Mouse (Mus musculus) limb, embryonic 15.5 days (tissue): ENCODE data around the gene Itprip. TPM values are rescaled to one million over a fixed set of nuclear protein-coding genes. Genes with fewer than 3 reads are reported as not detected.
A peak's percentile ranks its signal among the peaks of the same experiment; 100 is the strongest.
"Not testable (repeated sequence)": the region's sequence is repeated elsewhere in the genome, so short reads cannot be mapped to it uniquely, and the experiment has no call there.

Source experiments
- ATAC-seq: fragments of 200-750 bp; cut with Nextera tagmentation; 2 replicates; pipeline ENCODE4 v1.8.0; 2017; ENCODE audit warnings: low read depth, moderate TSS enrichment; ENCODE audit not compliant: insufficient number of reproducible peaks, low FRiP score, low TSS enrichment
- H3K27ac ChIP-seq: fragments of 300-500 bp; sonication (generic); 2 replicates; pipeline ENCODE4 v1.5.1; 2015; ENCODE audit warnings: moderate library complexity, mild to moderate bottlenecking, inconsistent platforms
- H3K27me3 ChIP-seq: fragments of 300-500 bp; sonication (generic); 2 replicates; pipeline ENCODE4 v1.6.1; 2015; ENCODE audit warnings: inconsistent platforms
- H3K36me3 ChIP-seq: fragments of 300-500 bp; sonication (generic); 2 replicates; pipeline ENCODE4 v1.6.1; 2015; ENCODE audit warnings: inconsistent platforms
- H3K4me1 ChIP-seq: fragments of 300-500 bp; sonication (generic); 2 replicates; pipeline ENCODE4 v1.6.1; 2015; ENCODE audit warnings: inconsistent platforms
- H3K4me2 ChIP-seq: fragments of 300-500 bp; sonication (generic); 2 replicates; pipeline ENCODE4 v1.6.1; 2015; ENCODE audit warnings: mild to moderate bottlenecking, inconsistent platforms
- H3K4me3 ChIP-seq: fragments of 300-500 bp; sonication (generic); 2 replicates; pipeline ENCODE4 v1.5.1; 2015; ENCODE audit warnings: mild to moderate bottlenecking, inconsistent platforms
- H3K9ac ChIP-seq: fragments of 300-500 bp; sonication (generic); 2 replicates; pipeline ENCODE4 v1.6.1; 2015; ENCODE audit warnings: inconsistent platforms
- H3K9me3 ChIP-seq: fragments of 300-500 bp; sonication (generic); 2 replicates; pipeline ENCODE4 v1.6.1; 2016; ENCODE audit warnings: inconsistent platforms
- WGBS: fragments of 180-500 bp; shearing (Covaris S2); methylation state at CpG from one replicate; pipeline ENCODE4 v1.1.7; 2015; 5-methylcytosine and 5-hydroxymethylcytosine counted together
- microRNA-seq: library from miRNA; unstranded; fragments of <30 nt; microRNA quantifications from one replicate; pipeline ENCODE4, GENCODE M21; 2016
- polyA plus RNA-seq: library from polyadenylated mRNA; unstranded; fragments of >200 nt; fragmentation: Nextera tagmentation; extraction: Ambion mirVana; gene quantifications from 2 replicates; pipeline ENCODE4 v1.2.1, GENCODE M21; 2015

Gene Itprip
- polyA plus RNA-seq, 1 experiment from 2014 or later, result 23.0 TPM

GRCm38 (mm10) chr19:47862581-47862980 lies 56.5 kb downstream of the Itprip start:
- H3K4me2 ChIP-seq, result no peak overlapping the region
- WGBS, result 94% methylated on average over 3 of the region's 3 CpGs
- H3K4me1 ChIP-seq, result peaks cover 2% of the 10 kb centered on the region; the same call in 1 of the 2 replicates
- H3K27ac ChIP-seq, result no peak overlapping the region
- ATAC-seq, result no peak
- no peak overlapping the region for H3K9ac ChIP-seq
- H3K9me3 ChIP-seq, result no peaks in the 10 kb centered on the region
- no peak overlapping the region for H3K4me3 ChIP-seq
- H3K36me3 ChIP-seq, result peaks cover 38% of the 10 kb centered on the region
- H3K27me3 ChIP-seq, result no peaks in the 10 kb centered on the region

GRCm38 (mm10) chr19:47859180-47859579 lies 59.9 kb downstream of the Itprip start:
- no peaks in the 10 kb centered on the region for H3K27me3 ChIP-seq
- peaks cover 9% of the 10 kb centered on the region for H3K4me1 ChIP-seq
- H3K9ac ChIP-seq, result no peak overlapping the region
- no peak overlapping the region for H3K4me2 ChIP-seq
- H3K4me3 ChIP-seq, result no peak overlapping the region
- H3K36me3 ChIP-seq, result peaks cover 33% of the 10 kb centered on the region
- no peaks in the 10 kb centered on the region for H3K9me3 ChIP-seq
- no peak for ATAC-seq
- no peak overlapping the region for H3K27ac ChIP-seq
- 93% methylated on average over 8 of the region's 8 CpGs for WGBS

GRCm38 (mm10) chr19:47857957-47858942 lies 60.8 kb downstream of the Itprip start:
- no peak for ATAC-seq
- no peaks in the 10 kb centered on the region for H3K27me3 ChIP-seq
- 83% methylated on average over 18 of the region's 18 CpGs for WGBS
- H3K4me1 ChIP-seq, result peaks cover 16% of the 10 kb centered on the region
- no peak overlapping the region for H3K4me2 ChIP-seq
- H3K9me3 ChIP-seq, result no peaks in the 10 kb centered on the region
- H3K36me3 ChIP-seq, result peaks cover 30% of the 10 kb centered on the region
- H3K9ac ChIP-seq, result no peak overlapping the region
- H3K27ac ChIP-seq, result no peak overlapping the region
- no peak overlapping the region for H3K4me3 ChIP-seq

GRCm38 (mm10) chr19:47854796-47855783 lies 64.0 kb downstream of the Itprip start, which contains the start of gene Gsto1:
TSS of gene Gsto1 (plus strand) at chr19:47854970.
- no peaks in the 10 kb centered on the region for H3K9me3 ChIP-seq
- ATAC-seq, result peak; percentile 93
- under 1% methylated on average over 60 of the region's 60 CpGs for WGBS
- H3K4me3 ChIP-seq, result peak within 1 kb of the TSS; percentile 69
- peaks cover 16% of the 10 kb centered on the region for H3K4me1 ChIP-seq
- peak within 1 kb of the TSS; percentile 93 for H3K27ac ChIP-seq
- peaks cover 16% of the 10 kb centered on the region for H3K36me3 ChIP-seq
- peak within 1 kb of the TSS; percentile 91 for H3K4me2 ChIP-seq
- H3K27me3 ChIP-seq, result no peaks in the 10 kb centered on the region
- peak within 1 kb of the TSS; percentile 63 for H3K9ac ChIP-seq

- Histone ChIP-seq H3K9ac (peak overlapping the region; percentile 20; the same call in 1 of the 2 replicates), H3K4me3 (peak overlapping the region; percentile 69), H3K4me1 (peaks cover 16% of the 10 kb centered on the region), H3K4me2 (peak overlapping the region; percentile 91), H3K9me3 (no peaks in the 10 kb centered on the region), H3K27ac (peak overlapping the region; percentile 93), H3K27me3 (no peaks in the 10 kb centered on the region), H3K36me3 (peaks cover 10% of the 10 kb centered on the region)
- ATAC-seq, result peak; percentile 84
- 4% methylated on average over 13 of the region's 13 CpGs for WGBS
These were observed 64.9 kb downstream of the Itprip start for GRCm38 (mm10) chr19:47853951-47854795.

GRCm38 (mm10) chr19:47853053-47853452 lies 66.0 kb downstream of the Itprip start:
- 80% methylated on average over 3 of the region's 3 CpGs for WGBS
- Histone ChIP-seq H3K4me3 (no peak overlapping the region), H3K27me3 (no peaks in the 10 kb centered on the region), H3K27ac (no peak overlapping the region), H3K9me3 (no peaks in the 10 kb centered on the region), H3K4me2 (no peak overlapping the region), H3K36me3 (no peaks in the 10 kb centered on the region; the same call in 1 of the 2 replicates), H3K4me1 (peaks cover 16% of the 10 kb centered on the region), H3K9ac (no peak overlapping the region)
- no peak for ATAC-seq

GRCm38 (mm10) chr19:47852131-47852530 lies 67.0 kb downstream of the Itprip start:
- not testable (repeated sequence) for H3K9ac ChIP-seq, H3K4me3 ChIP-seq, H3K27ac ChIP-seq, H3K27me3 ChIP-seq, H3K9me3 ChIP-seq, H3K4me2 ChIP-seq, ATAC-seq, H3K36me3 ChIP-seq
- peaks cover 16% of the 10 kb centered on the region for H3K4me1 ChIP-seq
- WGBS, result 76% methylated on average over 3 of the region's 3 CpGs

- H3K4me1 ChIP-seq, result peaks cover 12% of the 10 kb centered on the region
- 92% methylated on average over 3 of the region's 3 CpGs for WGBS
These were observed 69.4 kb downstream of the Itprip start for GRCm38 (mm10) chr19:47849735-47850134.

More at GRCm38 (mm10) chr19:47849735-47850134, 69.4 kb downstream of the Itprip start:
- H3K36me3 ChIP-seq, result no peaks in the 10 kb centered on the region
- H3K9me3 ChIP-seq, result no peaks in the 10 kb centered on the region
- H3K4me2 ChIP-seq, result no peak overlapping the region
- H3K9ac ChIP-seq, result no peak overlapping the region
- H3K4me3 ChIP-seq, result no peak overlapping the region
- no peak for ATAC-seq
- H3K27me3 ChIP-seq, result no peaks in the 10 kb centered on the region
- no peak overlapping the region for H3K27ac ChIP-seq

Small RNA genes within 50 kb of the gene (microRNA-seq; reads per million reads assigned to microRNA genes)
- not detected for gene Gm22240

Other genes starting within 250 kb of the Itprip start
- 30.8 and 32.9 TPM in 2 replicates for gene Col17a1, start 227.2 kb downstream of the Itprip start, polyA plus RNA-seq
- gene Sfr1, start 187.6 kb downstream of the Itprip start, polyA plus RNA-seq, result 272 and 284 TPM in 2 replicates
- gene Gsto1, start 64.3 kb downstream of the Itprip start, polyA plus RNA-seq, result 227 and 249 TPM in 2 replicates
- gene Gsto2, start 53.8 kb downstream of the Itprip start, polyA plus RNA-seq, result 1.1 and 1.3 TPM in 2 replicates
- 0.34 and 0.47 TPM in 2 replicates for gene Cfap43, start within 50 bp of the Itprip start, polyA plus RNA-seq
- gene Cfap58, start 18.4 kb upstream of the Itprip start, polyA plus RNA-seq, result not detected in 2 replicates